Mouse (Mus musculus) adrenal gland, adult 8-10 months (tissue): ENCODE data around the gene Sirt6. TPM values are rescaled to one million over a fixed set of nuclear protein-coding genes. Genes with fewer than 3 reads are reported as not detected.
A peak's percentile ranks its signal among the peaks of the same experiment; 100 is the strongest.
"Not testable (repeated sequence)": the region's sequence is repeated elsewhere in the genome, so short reads cannot be mapped to it uniquely, and the experiment has no call there.

Experiments used
- DNase-seq: peaks from one replicate; pipeline ENCODE4 v3.0.0; 2022
- total RNA-seq, 4 experiments: library from RNA; stranded (reverse); gene quantifications; 2 replicates each; pipeline ENCODE4 v1.2.4; 2022

Gene Sirt6
- 10 to 100 TPM; 14.7 to 34.5 (median 26.5) TPM for total RNA-seq

- peak; percentile 93 for DNase-seq
Observed at GRCm38 (mm10) chr10:81626994-81627835, at the start of gene Sirt6. TSS of gene Sirt6 (minus strand) at chr10:81627797.

- no peak for DNase-seq
Observed at GRCm38 (mm10) chr10:81656174-81656573, 28.6 kb upstream of the Sirt6 start.

GRCm38 (mm10) chr10:81655178-81655577 lies 27.6 kb upstream of the Sirt6 start:
- no peak for DNase-seq

DNA sequence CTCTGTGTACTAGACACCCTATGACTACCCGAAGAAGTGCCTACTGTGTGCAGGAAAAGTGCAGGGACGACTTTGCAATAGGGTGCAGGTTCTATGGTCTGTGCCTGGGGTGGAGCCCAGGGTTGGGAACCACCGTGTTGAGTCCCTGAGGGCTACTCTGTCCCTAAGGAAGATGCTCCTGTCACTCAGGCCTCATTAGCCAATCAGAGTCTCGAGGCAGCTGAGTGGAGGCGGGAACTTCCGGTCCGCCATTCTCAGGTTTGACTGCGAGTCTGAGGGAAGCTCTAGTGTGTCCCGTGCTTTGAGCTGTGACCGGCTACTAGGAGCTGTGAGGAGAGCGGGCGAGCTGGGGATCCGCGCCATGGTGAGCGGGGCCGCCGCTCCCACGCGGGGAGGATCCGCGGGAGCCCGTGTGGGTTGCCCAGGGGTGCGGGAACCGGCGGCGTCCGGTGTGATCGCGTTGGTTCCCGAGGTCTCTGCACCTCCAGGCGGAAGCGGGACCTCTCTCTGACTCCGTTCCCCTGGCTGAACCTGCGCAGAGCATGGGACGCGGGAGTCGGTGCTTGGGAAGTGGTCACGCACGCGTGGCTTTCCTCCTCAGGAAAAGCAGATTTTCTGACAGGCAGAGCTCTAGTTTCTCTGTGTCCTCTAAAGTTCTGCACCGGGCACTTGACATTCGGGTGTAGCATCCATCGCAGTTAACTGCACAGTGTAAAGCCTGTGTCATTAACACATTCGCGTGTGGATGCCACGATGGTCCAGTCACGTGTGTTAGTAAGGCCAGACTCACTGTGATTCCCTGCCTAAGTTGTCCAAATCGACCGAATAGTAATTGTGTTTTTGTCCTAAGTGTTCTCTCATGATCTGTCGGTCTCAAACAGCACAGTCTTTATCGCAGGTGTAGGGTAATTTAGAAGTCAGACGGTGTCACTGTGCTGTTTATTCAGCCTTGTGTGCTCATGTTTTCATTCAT lies 21.5 kb upstream of the Sirt6 start, which contains the start of gene Gm10778:
Gene Gm10778 (plus strand): TSS at position 257 of the 973 bp plus-strand sequence.
- DNase-seq = peak; percentile 78

GRCm38 (mm10) chr10:81646015-81646555 lies 18.5 kb upstream of the Sirt6 start:
- DNase-seq = no peak

DNA sequence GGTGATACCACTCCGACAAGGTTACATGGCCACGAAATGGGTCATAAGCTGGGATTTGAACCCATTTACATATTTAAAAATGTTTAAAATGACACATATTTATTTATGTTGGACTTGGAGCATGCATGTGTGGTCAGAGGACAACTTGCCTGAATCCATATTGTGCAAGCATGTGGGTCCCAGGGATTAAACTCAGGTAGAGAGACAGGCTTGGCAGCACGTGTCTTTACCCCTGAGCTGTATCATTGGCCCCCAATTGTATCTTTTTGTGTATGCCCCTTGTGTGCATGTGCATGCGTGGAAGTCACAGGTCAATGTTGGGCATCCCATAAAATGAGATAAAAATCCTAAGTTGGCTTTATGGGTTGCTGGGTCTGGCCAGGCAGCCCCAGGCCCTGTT lies 17.8 kb upstream of the Sirt6 start:
- DNase-seq = no peak

DNA sequence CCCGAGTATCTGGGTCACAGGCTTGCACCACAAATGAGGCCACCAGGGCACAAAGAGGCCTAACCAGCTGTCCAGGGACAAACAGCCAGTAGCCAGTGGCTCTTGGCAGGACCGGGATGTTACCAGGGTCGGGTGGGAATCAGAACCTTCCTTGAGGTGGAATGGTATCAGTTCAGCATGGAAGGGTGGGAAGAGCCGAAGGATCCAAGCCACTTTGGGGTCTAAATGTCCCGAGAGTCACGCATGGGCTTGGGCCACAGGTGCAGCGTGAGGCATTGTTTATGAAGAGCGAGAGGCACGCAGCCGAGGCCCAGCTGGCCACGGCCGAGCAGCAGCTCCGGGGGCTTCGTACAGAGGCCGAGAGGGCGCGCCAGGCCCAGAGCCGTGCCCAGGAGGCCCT lies 17.1 kb upstream of the Sirt6 start:
- DNase-seq = no peak

- DNase-seq = no peak
Observed at GRCm38 (mm10) chr10:81644162-81644561, 16.6 kb upstream of the Sirt6 start.

- DNase-seq = peak; percentile 94
Observed at GRCm38 (mm10) chr10:81643449-81644055, 16.0 kb upstream of the Sirt6 start.

- no peak for DNase-seq
Observed at GRCm38 (mm10) chr10:81642648-81643448, 15.3 kb upstream of the Sirt6 start.

DNA sequence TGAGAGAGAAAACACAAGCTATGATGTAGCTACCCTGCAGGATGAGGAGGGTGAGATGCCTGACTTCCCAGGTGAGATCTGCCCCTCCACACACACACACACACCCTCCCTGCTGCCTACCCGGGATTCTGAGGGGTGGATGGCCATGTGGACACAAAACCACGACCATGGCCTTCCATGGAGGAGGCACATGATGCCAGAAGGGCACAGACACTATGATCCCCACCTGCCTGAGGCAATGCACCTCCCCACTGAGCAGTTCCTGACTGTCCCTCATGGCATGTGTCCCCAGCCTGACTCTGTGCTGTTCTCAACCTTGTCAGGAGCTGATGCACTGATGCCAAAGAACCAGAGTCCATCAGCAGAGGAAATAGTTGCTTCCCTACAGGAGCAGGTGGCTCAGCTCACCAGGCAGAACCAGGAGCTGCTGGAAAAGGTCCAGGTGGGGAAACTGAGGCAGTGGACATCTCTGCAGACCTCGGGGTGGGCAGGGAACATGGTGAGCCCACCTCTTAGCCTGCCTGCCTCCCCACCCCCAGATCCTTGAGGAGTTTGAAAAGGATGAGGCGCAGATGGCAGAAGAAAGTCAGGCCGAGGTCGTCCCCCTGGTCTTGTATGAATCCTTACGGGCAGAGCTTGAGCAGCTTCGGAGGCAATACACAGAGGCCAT lies 14.5 kb upstream of the Sirt6 start:
- DNase-seq = no peak

DNA sequence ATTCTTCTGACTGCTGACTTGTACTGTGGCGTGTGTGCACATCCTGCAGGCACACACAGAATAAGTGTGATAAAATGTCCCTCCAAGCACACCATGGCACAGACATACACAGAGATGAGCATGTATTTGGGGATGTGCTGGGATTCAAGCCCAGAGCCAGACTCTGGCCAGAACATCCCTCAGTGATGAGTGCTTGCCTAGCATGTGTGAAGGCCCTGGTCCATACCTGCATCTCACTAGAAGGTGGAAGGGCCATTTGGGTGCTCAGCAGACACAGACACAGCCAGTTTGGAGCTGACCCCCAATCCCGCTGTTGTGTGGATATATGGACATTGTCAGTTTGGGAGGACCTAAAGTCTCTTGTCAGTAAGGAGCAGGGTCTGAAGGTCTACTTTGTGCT lies 14.0 kb upstream of the Sirt6 start:
- no peak for DNase-seq

GRCm38 (mm10) chr10:81640825-81641224 lies 13.2 kb upstream of the Sirt6 start:
- DNase-seq = not testable (repeated sequence)

GRCm38 (mm10) chr10:81638101-81638500 lies 10.5 kb upstream of the Sirt6 start:
- DNase-seq = no peak

DNA sequence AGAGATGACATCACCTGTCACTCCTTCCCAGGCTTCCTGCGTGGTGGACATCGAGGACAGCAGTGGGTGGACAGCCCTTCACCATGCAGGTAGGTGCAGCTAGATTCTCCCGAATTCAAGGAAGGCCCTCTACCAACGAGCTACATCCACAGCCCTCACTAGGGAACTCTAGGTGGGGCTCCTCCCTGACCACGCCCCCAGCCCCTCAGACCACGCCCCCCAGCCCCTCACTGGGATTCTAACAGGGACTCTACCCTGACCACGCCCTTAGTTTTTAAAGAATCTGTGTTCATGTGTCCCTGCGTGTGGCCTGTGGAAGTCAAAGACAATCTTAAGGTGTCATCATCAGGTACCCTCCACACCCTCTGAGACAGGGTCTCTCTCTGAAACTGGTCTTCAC lies 8.7 kb upstream of the Sirt6 start:
- no peak for DNase-seq

GRCm38 (mm10) chr10:81633253-81634099 lies 5.9 kb upstream of the Sirt6 start:
- DNase-seq = peak; percentile 85

- DNase-seq = no peak
Observed at GRCm38 (mm10) chr10:81628390-81628789, 793 bp upstream of the Sirt6 start, which contains the start of gene Ankrd24. TSS of gene Ankrd24 (plus strand) at chr10:81628540.

- no peak for DNase-seq
Observed at GRCm38 (mm10) chr10:81627836-81628220, 231 bp upstream of the Sirt6 start.

- DNase-seq = no peak
Observed at GRCm38 (mm10) chr10:81626101-81626993, 1.2 kb downstream of the Sirt6 start.
